Mouse (Mus musculus): Measurements from ENCODE around the gene Rasl2-9.
"Not testable (repeated sequence)": the region's sequence is repeated elsewhere in the genome, so short reads cannot be mapped to it uniquely, and the experiment has no call there.

Gene Rasl2-9

GRCm38 (mm10) chr7:5125549-5126406 lies at the start of gene Rasl2-9:
TSS of gene Rasl2-9 (minus strand) at chr7:5125950.
- DNase-seq (ENCODE audit: low read depth) = no peak

- DNase-seq (ENCODE audit: low read depth) = not testable (repeated sequence)
Observed at GRCm38 (mm10) chr7:5149570-5149969, 23.8 kb upstream of the Rasl2-9 start, which contains the start of gene Vmn1r55. TSS of gene Vmn1r55 (minus strand) at chr7:5149670.

- no peak for DNase-seq (ENCODE audit: low read depth)
Observed at GRCm38 (mm10) chr7:5125078-5125477, 672 bp downstream of the Rasl2-9 start.

- no peak for DNase-seq (ENCODE audit: low read depth)
Observed at GRCm38 (mm10) chr7:5116850-5117249, 8.9 kb downstream of the Rasl2-9 start, which contains the start of gene Rfpl4. TSS of gene Rfpl4 (minus strand) at chr7:5116950.

- no peak for DNase-seq (ENCODE audit: low read depth)
Observed at GRCm38 (mm10) chr7:5112701-5113100, 13.0 kb downstream of the Rasl2-9 start.

GRCm38 (mm10) chr7:5109301-5109700 lies 16.4 kb downstream of the Rasl2-9 start:
- DNase-seq (ENCODE audit: low read depth) = no peak

GRCm38 (mm10) chr7:5108272-5108671 lies 17.5 kb downstream of the Rasl2-9 start:
- no peak for DNase-seq (ENCODE audit: low read depth)

GRCm38 (mm10) chr7:5102564-5102963 lies 23.2 kb downstream of the Rasl2-9 start:
- DNase-seq (ENCODE audit: low read depth) = no peak

- DNase-seq (ENCODE audit: low read depth) = no peak
Observed at GRCm38 (mm10) chr7:5101066-5101663, 24.6 kb downstream of the Rasl2-9 start.

- no peak for DNase-seq (ENCODE audit: low read depth)
Observed at GRCm38 (mm10) chr7:5099796-5100195, 26.0 kb downstream of the Rasl2-9 start.

- no peak for DNase-seq (ENCODE audit: low read depth)
Observed at GRCm38 (mm10) chr7:5098769-5099168, 27.0 kb downstream of the Rasl2-9 start.

- no peak for DNase-seq (ENCODE audit: low read depth)
Observed at GRCm38 (mm10) chr7:5092831-5093510, 32.8 kb downstream of the Rasl2-9 start.

- DNase-seq (ENCODE audit: low read depth) = no peak
Observed at GRCm38 (mm10) chr7:5092381-5092780, 33.4 kb downstream of the Rasl2-9 start.

GRCm38 (mm10) chr7:5091008-5091728 lies 34.6 kb downstream of the Rasl2-9 start:
- DNase-seq (ENCODE audit: low read depth) = no peak

- no peak for DNase-seq (ENCODE audit: low read depth)
Observed at GRCm38 (mm10) chr7:5089853-5090252, 35.9 kb downstream of the Rasl2-9 start.

- DNase-seq (ENCODE audit: low read depth) = no peak
Observed at GRCm38 (mm10) chr7:5087886-5088285, 37.9 kb downstream of the Rasl2-9 start.

- DNase-seq (ENCODE audit: low read depth) = no peak
Observed at GRCm38 (mm10) chr7:5086921-5087440, 38.8 kb downstream of the Rasl2-9 start.

GRCm38 (mm10) chr7:5085512-5085911 lies 40.2 kb downstream of the Rasl2-9 start:
- DNase-seq (ENCODE audit: low read depth) = no peak

- no peak for DNase-seq (ENCODE audit: low read depth)
Observed at GRCm38 (mm10) chr7:5083325-5084105, 42.2 kb downstream of the Rasl2-9 start.

- no peak for DNase-seq (ENCODE audit: low read depth)
Observed at GRCm38 (mm10) chr7:5081939-5082338, 43.8 kb downstream of the Rasl2-9 start.

- DNase-seq (ENCODE audit: low read depth) = no peak
Observed at GRCm38 (mm10) chr7:5081241-5081640, 44.5 kb downstream of the Rasl2-9 start.

All from fibroblast of lung, adult 2 months (primary cell).